Mouse (Mus musculus): ENCODE data around the gene Cd68.

DNA sequence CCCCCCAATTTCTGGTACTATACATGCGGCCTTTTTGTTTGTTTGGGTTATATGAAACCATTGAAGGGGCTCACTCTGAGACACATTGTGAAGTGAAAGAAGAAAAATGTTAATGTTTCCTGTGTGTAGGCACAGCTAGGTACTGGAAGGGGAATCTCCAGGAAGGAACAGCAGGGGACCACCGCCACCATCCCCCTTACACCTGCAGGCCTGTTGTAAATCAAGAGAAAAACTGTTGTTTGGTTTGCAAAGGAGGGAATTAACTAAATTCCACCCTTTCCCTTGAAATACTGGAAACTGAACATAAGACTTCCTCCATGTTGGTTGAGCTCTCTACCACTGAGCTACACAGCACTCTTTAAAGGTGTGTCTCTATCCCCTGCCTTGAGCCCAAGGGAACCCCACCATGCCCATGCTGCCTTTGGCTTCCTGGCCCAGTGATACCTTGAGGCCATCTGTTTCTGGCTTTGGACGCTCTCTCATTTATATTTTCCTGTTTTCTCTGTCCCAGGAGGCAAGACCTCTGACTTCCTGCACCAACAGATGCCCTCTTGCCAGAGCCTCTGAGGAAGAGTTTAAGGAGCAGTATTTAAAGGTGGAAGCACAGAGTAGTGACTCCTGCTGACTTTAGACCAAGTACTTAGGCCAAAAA, 42.8 kb upstream of the Cd68 start:
- no peak for TF ChIP-seq CTCF (IDR thresholded peaks at IDR 0.05; ENCODE audit: low read depth)
- no peak for TF ChIP-seq EP300 (IDR thresholded peaks at IDR 0.05; ENCODE audit: low read depth)

All from heart, postnatal 0 days (tissue).